Mouse (Mus musculus) heart, adult 2 months (tissue): ENCODE results near the gene Chga. TPM values are rescaled to one million over a fixed set of nuclear protein-coding genes. Genes with fewer than 3 reads are reported as not detected.

Experiments used
- DNase-seq, 2 experiments: peaks; one replicate each; pipeline ENCODE4 v3.0.0; 2021
- H3K27ac ChIP-seq: fragments of 200-600 bp; 2 replicates; pipeline ENCODE4 v1.8.1; 2022
- H3K27me3 ChIP-seq: fragments of 200-500 bp; 2 replicates; pipeline ENCODE4 v1.6.1; 2012; ENCODE audit warnings: mild to moderate bottlenecking, low read length, inconsistent platforms, mixed read lengths; ENCODE audit not compliant: control insufficient read depth, insufficient read depth
- H3K36me3 ChIP-seq: fragments of 200-500 bp; 2 replicates; pipeline ENCODE4 v1.6.1; 2012; ENCODE audit warnings: low read length, inconsistent platforms; ENCODE audit not compliant: control insufficient read depth, insufficient read depth
- H3K4me1 ChIP-seq: fragments of 200-500 bp; 2 replicates; pipeline ENCODE4 v1.6.1; 2011; ENCODE audit warnings: low read length; ENCODE audit not compliant: control insufficient read depth, insufficient read depth
- H3K4me3 ChIP-seq: fragments of 200-600 bp; 2 replicates; pipeline ENCODE4 v1.8.1; 2022
- H3K79me2 ChIP-seq: fragments of 200-500 bp; replicated peaks from 2 replicates; pipeline ENCODE4 v1.6.1; 2012; ENCODE audit warnings: mild to moderate bottlenecking, inconsistent platforms, low read length, moderate library complexity, mixed read lengths; ENCODE audit not compliant: control insufficient read depth, insufficient read depth
- H3K9ac ChIP-seq: fragments of 200-500 bp; 2 replicates; pipeline ENCODE4 v1.6.1; 2012; ENCODE audit warnings: low read depth, mild to moderate bottlenecking, control low read depth, inconsistent platforms, low read length, mixed read lengths
- CTCF ChIP-seq: fragments of 200-600 bp; IDR thresholded peaks from 2 replicates; pipeline ENCODE4 v1.8.1; 2022; ENCODE audit warnings: antibody characterized with exemption, mild to moderate bottlenecking, moderate library complexity
- EP300 ChIP-seq: fragments of 200-500 bp; IDR thresholded peaks from 2 replicates; pipeline ENCODE4 v1.6.1; 2011; ENCODE audit warnings: low read depth, low read length, control low read depth; ENCODE audit not compliant: insufficient read depth
- POLR2A ChIP-seq: fragments of 200-500 bp; IDR thresholded peaks from 2 replicates; pipeline ENCODE4 v1.6.1; 2011; ENCODE audit warnings: mild to moderate bottlenecking, low read depth, low read length, control low read depth; ENCODE audit not compliant: insufficient read depth
- WGBS: fragments of 180-500 bp; shearing (Covaris S2); methylation state at CpG from one replicate; pipeline ENCODE4 v1.1.7; 2018; 5-methylcytosine and 5-hydroxymethylcytosine counted together
- intact Hi-C: fragments of 180-260 bp; cut with DNase I; formaldehyde crosslinking; loops from one replicate; pipeline ENCODE4 v1.15.1; 2025
- polyA plus RNA-seq: library from polyadenylated mRNA; depleted of rRNA; stranded (reverse); fragments of >200 nt; gene quantifications from 2 replicates; pipeline ENCODE4 v1.2.3, GENCODE M21; 2012
- total RNA-seq, 2 experiments: library from RNA; stranded (reverse); gene quantifications; 2 replicates each; pipeline ENCODE4 v1.2.3; 2021

Gene Chga
- total and polyA plus RNA-seq, 3 experiments, result 0.06 TPM; not detected in 2

DNA sequence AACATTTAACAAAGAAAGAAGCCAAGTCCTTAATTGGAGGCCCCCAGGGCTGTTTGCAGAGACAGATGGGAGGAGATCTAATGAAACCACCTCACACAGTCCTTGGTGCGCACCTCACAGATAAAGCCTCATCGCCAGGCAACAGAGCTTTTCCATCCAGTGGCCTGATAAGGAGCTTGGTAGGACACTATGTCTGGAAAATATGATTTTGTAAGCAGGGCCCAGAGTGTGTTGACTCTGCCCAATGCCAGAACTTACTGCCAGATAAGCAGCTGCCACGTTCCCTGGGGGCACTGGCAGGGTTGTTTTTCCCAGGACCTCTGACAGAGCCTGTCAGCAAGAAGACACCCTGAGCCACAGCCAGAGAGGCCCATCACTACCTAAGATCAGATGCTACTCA lies 3.6 kb upstream of the Chga start:
- no peak overlapping the region for H3K9ac ChIP-seq
- H3K27me3 ChIP-seq, result 0 out of 2 replicates have a peak, but pooled peaks cover 2% of the 10 kb centered on the region
- intact Hi-C loops, result no loop called here
- H3K79me2 ChIP-seq, result no peaks in the 10 kb centered on the region
- H3K4me1 ChIP-seq, result no peaks in the 10 kb centered on the region
- no peak overlapping the region for H3K4me3 ChIP-seq
- WGBS, result 69% methylated on average over 3 of the region's 3 CpGs
- no peak for DNase-seq
- no peaks in the 10 kb centered on the region for H3K36me3 ChIP-seq
- TF ChIP-seq POLR2A, result no peak
- TF ChIP-seq EP300, result no peak
- TF ChIP-seq CTCF, result no peak
- no peak overlapping the region for H3K27ac ChIP-seq

DNA sequence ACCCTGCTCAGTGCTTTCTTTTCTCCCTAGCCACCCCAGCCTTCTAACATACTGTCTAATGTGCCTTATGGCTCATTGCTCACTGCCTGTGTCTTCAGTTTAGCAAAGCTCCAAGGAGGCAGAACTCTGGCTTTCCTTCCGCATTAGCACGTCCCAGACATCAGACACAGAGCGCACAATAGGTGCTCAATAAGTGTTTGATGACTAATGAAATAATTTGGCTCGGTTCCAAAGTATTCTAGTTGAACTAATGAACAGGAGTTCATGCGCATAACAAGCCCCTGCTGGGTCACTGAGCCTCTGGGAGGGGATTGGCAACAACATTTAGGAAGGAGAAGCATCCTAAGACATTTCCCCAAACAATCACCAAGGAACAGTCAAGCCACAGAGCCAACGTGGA lies 2.8 kb upstream of the Chga start:
- Histone ChIP-seq H3K36me3 (no peaks in the 10 kb centered on the region), H3K4me1 (no peaks in the 10 kb centered on the region), H3K9ac (no peak overlapping the region), H3K27ac (no peak overlapping the region), H3K79me2 (no peaks in the 10 kb centered on the region), H3K27me3 (0 out of 2 replicates have a peak, but pooled peaks cover 2% of the 10 kb centered on the region), H3K4me3 (no peak overlapping the region)
- no peak for TF ChIP-seq POLR2A
- no peak for TF ChIP-seq CTCF
- no peak for TF ChIP-seq EP300
- no peak for DNase-seq
- intact Hi-C loops, result no loop called here
- WGBS, result 51% methylated on average over 6 of the region's 6 CpGs

DNA sequence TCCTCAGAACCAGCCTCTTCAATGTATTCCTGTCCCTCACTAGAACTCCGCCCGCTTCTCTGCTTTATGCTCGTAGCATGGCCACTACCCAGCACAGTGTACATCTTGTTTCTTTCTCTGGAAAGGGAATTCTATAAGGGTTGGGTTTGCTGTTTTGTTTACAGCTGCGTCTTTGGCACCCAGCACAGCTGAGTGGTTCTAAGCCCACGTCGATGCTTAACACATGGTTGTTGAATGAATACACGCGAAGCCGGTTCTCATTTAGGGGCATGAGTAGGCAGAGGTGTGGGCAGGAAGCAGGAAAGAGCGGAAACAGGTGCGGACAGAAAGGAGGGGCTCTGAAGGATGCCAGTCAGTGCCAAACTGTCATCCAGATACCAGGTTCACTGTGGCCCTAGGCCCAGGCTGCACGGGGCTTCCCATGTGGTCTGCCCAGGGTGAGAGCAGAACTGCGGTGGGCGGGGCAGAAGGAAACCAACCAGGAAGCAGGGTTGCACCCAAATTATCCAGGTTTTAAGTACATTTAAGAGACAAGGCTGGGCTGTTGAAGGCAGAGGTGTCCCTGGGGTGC lies 979 bp upstream of the Chga start:
- H3K27me3 ChIP-seq, result 0 out of 2 replicates have a peak, but pooled peaks cover 2% of the 10 kb centered on the region
- no peaks in the 10 kb centered on the region for H3K79me2 ChIP-seq
- WGBS, result 68% methylated on average over 14 of the region's 14 CpGs
- TF ChIP-seq POLR2A, result no peak
- no peak for TF ChIP-seq CTCF
- TF ChIP-seq EP300, result no peak
- no peaks in the 10 kb centered on the region for H3K4me1 ChIP-seq
- H3K4me3 ChIP-seq, result no peak overlapping the region
- no peak overlapping the region for H3K27ac ChIP-seq
- H3K36me3 ChIP-seq, result no peaks in the 10 kb centered on the region
- intact Hi-C loops, result no loop called here
- DNase-seq, result no peak
- H3K9ac ChIP-seq, result no peak overlapping the region

DNA sequence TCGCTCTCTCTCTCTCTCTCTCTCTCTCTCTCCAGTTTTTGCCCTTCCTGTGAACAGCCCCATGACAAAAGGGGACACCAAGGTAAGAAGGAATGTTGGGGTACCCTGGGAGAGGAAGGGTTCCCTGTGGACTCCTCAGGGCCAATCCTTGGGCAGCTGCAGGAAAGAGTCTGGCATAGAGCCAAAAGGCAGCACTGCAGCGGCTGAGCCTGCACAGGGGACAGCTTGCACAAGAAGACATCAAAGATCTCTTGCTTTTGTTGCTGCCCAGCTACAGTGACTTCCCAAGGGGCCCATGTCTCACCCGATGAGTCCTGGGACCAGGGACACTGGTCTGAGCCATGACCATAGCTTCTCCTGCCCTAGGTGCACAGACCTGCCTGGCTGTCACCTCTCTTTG lies 1.1 kb downstream of the Chga start:
- no peaks in the 10 kb centered on the region for H3K4me1 ChIP-seq
- TF ChIP-seq POLR2A, result no peak
- no peak for TF ChIP-seq EP300
- no peak for TF ChIP-seq CTCF
- no peaks in the 10 kb centered on the region for H3K79me2 ChIP-seq
- no peaks in the 10 kb centered on the region for H3K36me3 ChIP-seq
- intact Hi-C loops, result no loop called here
- no peak overlapping the region for H3K9ac ChIP-seq
- H3K27ac ChIP-seq, result no peak overlapping the region
- no peak for DNase-seq
- 66% methylated on average over 3 of the region's 3 CpGs for WGBS
- 0 out of 2 replicates have a peak, but pooled peaks cover 2% of the 10 kb centered on the region for H3K27me3 ChIP-seq
- H3K4me3 ChIP-seq, result no peak overlapping the region

DNA sequence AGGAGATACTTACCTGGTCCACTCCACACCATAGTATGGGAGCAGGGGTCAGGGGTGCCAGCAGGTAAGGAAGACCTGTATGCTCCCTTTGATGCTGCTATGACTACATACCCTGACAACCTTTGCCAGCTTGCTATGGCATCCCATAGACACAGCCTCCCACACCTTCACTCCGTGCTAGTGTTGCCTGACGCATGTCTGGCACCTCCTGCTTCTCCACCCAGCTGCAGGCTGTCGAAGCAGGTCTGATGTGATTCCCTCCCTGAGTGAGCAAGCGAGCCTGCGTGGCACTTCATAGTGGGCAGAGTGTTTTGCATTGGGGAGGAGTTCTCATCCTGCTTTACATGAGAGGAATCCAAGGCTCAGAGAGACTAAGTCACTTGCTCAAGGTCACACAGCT lies 2.6 kb downstream of the Chga start:
- no peak for DNase-seq
- no peaks in the 10 kb centered on the region for H3K36me3 ChIP-seq
- 0 out of 2 replicates have a peak, but pooled peaks cover 2% of the 10 kb centered on the region for H3K27me3 ChIP-seq
- H3K4me3 ChIP-seq, result no peak overlapping the region
- H3K27ac ChIP-seq, result no peak overlapping the region
- no peaks in the 10 kb centered on the region for H3K79me2 ChIP-seq
- no peak overlapping the region for H3K9ac ChIP-seq
- 68% methylated on average over 5 of the region's 5 CpGs for WGBS
- TF ChIP-seq EP300 (no peak), CTCF (no peak), POLR2A (no peak)
- intact Hi-C loops, result no loop called here
- H3K4me1 ChIP-seq, result no peaks in the 10 kb centered on the region

DNA sequence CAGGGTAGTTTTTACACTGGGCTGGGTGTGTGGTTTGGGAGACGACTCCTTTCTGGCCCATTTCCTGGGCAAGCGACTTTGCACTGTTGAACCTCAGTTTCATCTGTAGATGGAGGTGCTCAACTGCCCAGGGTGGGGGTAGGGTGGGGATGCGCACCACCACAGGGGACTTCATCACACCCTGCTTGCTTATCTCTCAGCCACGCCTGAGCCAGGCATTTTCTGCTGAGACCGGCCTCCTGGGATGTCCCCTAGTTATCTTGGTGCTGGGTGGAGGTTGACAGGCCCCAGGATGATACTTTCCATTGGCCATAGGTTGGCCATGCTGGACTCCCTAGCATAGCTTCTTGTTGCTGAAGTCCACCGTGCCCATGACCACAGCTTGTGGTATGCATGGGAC lies 10.3 kb downstream of the Chga start:
- Histone ChIP-seq H3K27ac (no peak overlapping the region), H3K9ac (no peak overlapping the region), H3K36me3 (no peaks in the 10 kb centered on the region), H3K4me3 (no peak overlapping the region), H3K4me1 (no peaks in the 10 kb centered on the region), H3K27me3 (no peaks in the 10 kb centered on the region), H3K79me2 (no peaks in the 10 kb centered on the region)
- DNase-seq, result no peak
- 53% methylated on average over 6 of the region's 6 CpGs for WGBS
- TF ChIP-seq CTCF, result no peak
- no peak for TF ChIP-seq EP300
- no peak for TF ChIP-seq POLR2A
- intact Hi-C loops, result no loop called here
